9 mouse cellular contexts compared by ENCODE assay signal in the genomic region with DNA sequence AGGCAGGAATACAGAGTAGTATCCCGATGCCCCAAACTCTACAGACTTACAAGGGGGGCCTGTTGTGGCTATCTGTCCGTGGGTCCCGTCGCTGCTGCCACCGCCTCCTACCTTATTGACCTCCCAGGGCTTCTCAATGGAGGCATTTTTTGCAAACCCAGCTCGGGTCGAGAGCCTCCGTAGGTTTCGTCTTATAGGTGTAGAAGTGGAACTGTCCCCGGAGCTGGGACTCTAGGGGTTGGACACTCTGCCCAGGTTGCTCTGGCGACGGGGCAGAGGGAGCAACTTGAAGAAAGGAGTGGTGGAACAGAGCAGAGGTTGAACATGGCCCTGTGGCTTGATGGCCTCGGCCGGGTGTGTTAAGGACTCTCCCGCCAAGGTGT. TPM values are rescaled to one million over a fixed set of nuclear protein-coding genes. Genes with fewer than 3 reads are reported as not detected.
DNase-seq lines count a peak whose midpoint lies in the region; ATAC-seq and TF ChIP-seq lines count a peak whose summit lies in the region.
"Had no signal": no experiment of that assay in that cellular context is flagged by ENCODE, and none has a peak within 500 bp of the region (broad histone marks: within the 10 kb centered on the region; RNA-seq: fewer than 3 reads in every experiment).

No protein-coding gene starts in this region.

- DNase-seq in heart, embryonic 10.5 days (ENCODE audit: low spot score), result no peak
- DNase-seq in heart, postnatal 36 days, result no peak
- peak; percentile 86 for DNase-seq in midbrain, embryonic 11.5 days (ENCODE audit: low spot score, missing footprints)
- no peak for DNase-seq in cerebellum, adult 2 months
- no peak for DNase-seq in layer of hippocampus, adult 9-10 months (ENCODE audit: low spot score)
- DNase-seq in adrenal gland, postnatal 10 days, result no peak
- DNase-seq: B cell, adult 2 months had no signal

- H3K4me1 ChIP-seq in heart, embryonic 10.5 days, result peaks cover 38% of the 10 kb centered on the region
- no peaks in the 10 kb centered on the region for H3K4me1 ChIP-seq in ES-Bruce4 (ENCODE audit: control insufficient read depth, insufficient read depth, low read length)
- peaks cover 41% of the 10 kb centered on the region for H3K4me1 ChIP-seq in hindbrain, embryonic 12.5 days
- peaks cover 16% of the 10 kb centered on the region for H3K4me1 ChIP-seq in midbrain, embryonic 11.5 days (ENCODE audit: control insufficient read depth, insufficient read depth, low read length)
- H3K4me1 ChIP-seq in cerebellum, adult 2 months (ENCODE audit: control insufficient read depth, insufficient read depth, low read length), result no peaks in the 10 kb centered on the region

- peaks cover 39% of the 10 kb centered on the region for H3K27me3 ChIP-seq in heart, embryonic 10.5 days (ENCODE audit: insufficient read depth, poor library complexity, severe bottlenecking)
- H3K27me3 ChIP-seq in ES-Bruce4 (ENCODE audit: control insufficient read depth, insufficient read depth, low read length, poor library complexity, severe bottlenecking), result no peaks in the 10 kb centered on the region
- H3K27me3 ChIP-seq in hindbrain, embryonic 12.5 days, result peaks cover 26% of the 10 kb centered on the region
- H3K27me3 ChIP-seq in midbrain, embryonic 11.5 days (ENCODE audit: control insufficient read depth, insufficient read depth, low read length), result peaks cover 11% of the 10 kb centered on the region
- peaks cover 1% of the 10 kb centered on the region; the same call in 1 of the 2 replicates for H3K27me3 ChIP-seq in cerebellum, adult 2 months (ENCODE audit: control insufficient read depth, insufficient read depth, low read length)

- H3K4me2 ChIP-seq in hindbrain, embryonic 12.5 days (replicated peaks), result peak overlapping the region; percentile 58
- peak overlapping the region; percentile 57 for H3K4me2 ChIP-seq in midbrain, embryonic 11.5 days

- no peak overlapping the region for H3K9ac ChIP-seq in ES-Bruce4 (ENCODE audit: low read depth, poor library complexity, severe bottlenecking)
- peak overlapping the region; percentile 63 for H3K9ac ChIP-seq in hindbrain, embryonic 12.5 days
- H3K9ac ChIP-seq in midbrain, embryonic 11.5 days (ENCODE audit: low read length), result peak overlapping the region; percentile 50

- no peaks in the 10 kb centered on the region for H3K36me3 ChIP-seq in heart, embryonic 10.5 days
- no peaks in the 10 kb centered on the region for H3K36me3 ChIP-seq in ES-Bruce4 (ENCODE audit: control insufficient read depth, insufficient read depth, low read length, poor library complexity, severe bottlenecking)
- no peaks in the 10 kb centered on the region for H3K36me3 ChIP-seq in hindbrain, embryonic 12.5 days
- no peaks in the 10 kb centered on the region for H3K36me3 ChIP-seq in midbrain, embryonic 11.5 days (ENCODE audit: control insufficient read depth, insufficient read depth, low read length)

- TF ChIP-seq POLR2A in ES-Bruce4 (IDR thresholded peaks at IDR 0.05; ENCODE audit: insufficient read depth, low read length), result no peak
- no peak for TF ChIP-seq POLR2A in cerebellum, adult 2 months (IDR thresholded peaks at IDR 0.05; ENCODE audit: borderline replicate concordance, insufficient read depth, low read length)

- no peaks in the 10 kb centered on the region for H3K9me3 ChIP-seq in heart, embryonic 10.5 days
- no peaks in the 10 kb centered on the region for H3K9me3 ChIP-seq in ES-Bruce4 (replicated peaks; ENCODE audit: control insufficient read depth, insufficient read depth, low read length, poor library complexity, severe bottlenecking)
- no peaks in the 10 kb centered on the region for H3K9me3 ChIP-seq in hindbrain, embryonic 12.5 days (replicated peaks)
- no peaks in the 10 kb centered on the region for H3K9me3 ChIP-seq in midbrain, embryonic 11.5 days (ENCODE audit: control insufficient read depth, low read length)

- no peak for TF ChIP-seq EP300 in ES-Bruce4 (IDR thresholded peaks at IDR 0.05; ENCODE audit: insufficient read depth, low read depth, low read length)

- peak overlapping the region; percentile 30; the same call in 1 of the 2 replicates for H3K27ac ChIP-seq in heart, embryonic 10.5 days
- H3K27ac ChIP-seq in ES-Bruce4 (ENCODE audit: insufficient read depth, low read length), result no peak overlapping the region
- H3K27ac ChIP-seq in hindbrain, embryonic 12.5 days, result no peak overlapping the region
- no peak overlapping the region for H3K27ac ChIP-seq in midbrain, embryonic 11.5 days (ENCODE audit: low read depth, low read length)
- no peak overlapping the region for H3K27ac ChIP-seq in cerebellum, adult 2 months (ENCODE audit: insufficient read depth, low read length)

- no peak for TF ChIP-seq CTCF in ES-Bruce4 (IDR thresholded peaks at IDR 0.05; ENCODE audit: low read depth, low read length)
- no peak for TF ChIP-seq CTCF in cerebellum, adult 2 months (IDR thresholded peaks at IDR 0.05; ENCODE audit: borderline replicate concordance, insufficient read depth, low read depth, low read length)

- no peak for ATAC-seq in hindbrain, embryonic 12.5 days (ENCODE audit: low FRiP score)
- ATAC-seq in midbrain, embryonic 11.5 days (ENCODE audit: low FRiP score), result no peak

- H3K4me3 ChIP-seq in heart, embryonic 10.5 days, result peak overlapping the region; percentile 57
- H3K4me3 ChIP-seq in ES-Bruce4 (ENCODE audit: low read depth, low read length), result peak overlapping the region; percentile 29; the same call in 1 of the 2 replicates
- H3K4me3 ChIP-seq in hindbrain, embryonic 12.5 days, result peak overlapping the region; percentile 42
- peak overlapping the region; percentile 29 for H3K4me3 ChIP-seq in midbrain, embryonic 11.5 days (ENCODE audit: low read depth, low read length)
- no peak overlapping the region for H3K4me3 ChIP-seq in cerebellum, adult 2 months (replicated peaks; ENCODE audit: insufficient read depth, low read depth, low read length)

- intact Hi-C loops in heart, postnatal 36 days (cut with DNase I), result no loop called here

- 12% methylated on average over 15 of the region's 15 CpGs for WGBS in heart, embryonic 10.5 days
- WGBS in hindbrain, embryonic 12.5 days, result 15% methylated on average over 15 of the region's 15 CpGs
- WGBS in midbrain, embryonic 11.5 days, result 15% methylated on average over 15 of the region's 15 CpGs
- WGBS in cerebellum, adult 2 months, result 19% methylated on average over 15 of the region's 15 CpGs

RNA-seq across cellular contexts. Expression of a gene that starts 0.8 kb away (rescaled TPM):
- polyA plus RNA-seq in heart, embryonic 10.5 days (2016; fragmentation: Nextera tagmentation; extraction: Ambion mirVana), result 1.1 and 2.6 TPM in 2 replicates
- total RNA-seq in heart, postnatal 36 days (2021), result under 1 TPM in 1 of 2 experiments, not detected in 1; 0.47 TPM
- polyA plus RNA-seq in ES-Bruce4 (2011; ENCODE audit: insufficient read depth, insufficient read length, low read depth, missing spikeins), result 1.7 and 2.0 TPM in 2 replicates
- polyA plus RNA-seq in hindbrain, embryonic 12.5 days (2016; fragmentation: Nextera tagmentation; extraction: Ambion mirVana), result 25.0 and 34.1 TPM in 2 replicates
- 4.0 and 4.4 TPM in 2 replicates for polyA plus RNA-seq in midbrain, embryonic 11.5 days (2014; fragmentation: Nextera tagmentation; extraction: Ambion mirVana)
- 0.61 and 1.4 TPM in 2 replicates for polyA plus RNA-seq in cerebellum, adult 2 months (2012; rRNA removed)
- total RNA-seq in adrenal gland, postnatal 10 days (2021), result 1 to 10 TPM; 4.3 TPM
